Mouse (Mus musculus) left cerebral cortex, adult 11 months (tissue): ENCODE results near the gene Klf16.

Source experiments
- DNase-seq: peaks from one replicate; pipeline ENCODE4 v3.0.0; 2022; ENCODE audit warnings: low spot score

The Klf16 gene

GRCm38 (mm10) chr10:80577195-80578130 is at the start of gene Klf16:
Gene Klf16, minus strand, starts transcription at chr10:80577321.
- peak; percentile 95 for DNase-seq

- DNase-seq, result no peak
Measured at GRCm38 (mm10) chr10:80625764-80626163, 48.6 kb upstream of the Klf16 start.

GRCm38 (mm10) chr10:80623457-80624191 is 46.5 kb upstream of the Klf16 start:
- no peak for DNase-seq

GRCm38 (mm10) chr10:80622661-80623456 is 45.7 kb upstream of the Klf16 start, which contains the start of gene Csnk1g2:
Gene Csnk1g2, plus strand, starts transcription at chr10:80622838.
- no peak for DNase-seq

GRCm38 (mm10) chr10:80621940-80622660 is 45.0 kb upstream of the Klf16 start:
- peak; percentile 99 for DNase-seq

GRCm38 (mm10) chr10:80621690-80621939 is 44.5 kb upstream of the Klf16 start:
- no peak for DNase-seq

GRCm38 (mm10) chr10:80620796-80621689 is 43.9 kb upstream of the Klf16 start:
- DNase-seq, result no peak

- DNase-seq, result no peak
Measured at GRCm38 (mm10) chr10:80620365-80620764, 43.2 kb upstream of the Klf16 start.

- DNase-seq, result no peak
Measured at GRCm38 (mm10) chr10:80619465-80620244, 42.5 kb upstream of the Klf16 start.

- DNase-seq, result no peak
Measured at GRCm38 (mm10) chr10:80618181-80618580, 41.1 kb upstream of the Klf16 start.

- DNase-seq, result no peak
Measured at GRCm38 (mm10) chr10:80614351-80614750, 37.2 kb upstream of the Klf16 start.

- no peak for DNase-seq
Measured at GRCm38 (mm10) chr10:80613821-80614220, 36.7 kb upstream of the Klf16 start.

- no peak for DNase-seq
Measured at GRCm38 (mm10) chr10:80611905-80612304, 34.8 kb upstream of the Klf16 start.

- DNase-seq, result no peak
Measured at GRCm38 (mm10) chr10:80611024-80611423, 33.9 kb upstream of the Klf16 start.

- no peak for DNase-seq
Measured at GRCm38 (mm10) chr10:80610116-80610785, 33.1 kb upstream of the Klf16 start.

- no peak for DNase-seq
Measured at GRCm38 (mm10) chr10:80609269-80609924, 32.3 kb upstream of the Klf16 start.

GRCm38 (mm10) chr10:80608435-80608834 is 31.3 kb upstream of the Klf16 start:
- DNase-seq, result no peak

GRCm38 (mm10) chr10:80606737-80607350 is 29.7 kb upstream of the Klf16 start:
- no peak for DNase-seq
